Mouse (Mus musculus) cerebellum, adult 2 months (tissue): ENCODE data around the gene Fbp1.

Experiments
- CTCF ChIP-seq: fragments of 200-500 bp; IDR thresholded peaks from 2 replicates; pipeline ENCODE4 v1.5.1; 2011; ENCODE audit warnings: low read depth, mild to moderate bottlenecking, control low read depth, low read length, moderate library complexity, borderline replicate concordance; ENCODE audit not compliant: insufficient read depth
- POLR2A ChIP-seq: fragments of 200-500 bp; IDR thresholded peaks from 2 replicates; pipeline ENCODE4 v1.6.1; 2011; ENCODE audit warnings: low read length, control low read depth, borderline replicate concordance; ENCODE audit not compliant: insufficient read depth

- no peak for TF ChIP-seq CTCF
- no peak for TF ChIP-seq POLR2A
These were observed 8.1 kb downstream of the Fbp1 start for GRCm38 (mm10) chr13:62879831-62880615.
